Mouse (Mus musculus) stomach, embryonic 15.5 days (tissue): ENCODE measurements around the gene Mios. TPM values are rescaled to one million over a fixed set of nuclear protein-coding genes. Genes with fewer than 3 reads are reported as not detected.
A peak's percentile ranks its signal among the peaks of the same experiment; 100 is the strongest.

Source experiments
- ATAC-seq: fragments of 200-750 bp; cut with Nextera tagmentation; 2 replicates; pipeline ENCODE4 v1.8.0; 2017; ENCODE audit warnings: low read depth, moderate number of reproducible peaks, moderate TSS enrichment; ENCODE audit not compliant: insufficient read depth, low FRiP score
- H3K27ac ChIP-seq: fragments of 300-500 bp; sonication (generic); 2 replicates; pipeline ENCODE4 v1.5.1; 2015; ENCODE audit warnings: mild to moderate bottlenecking, inconsistent platforms
- H3K27me3 ChIP-seq: fragments of 300-500 bp; sonication (generic); replicated peaks from 2 replicates; pipeline ENCODE4 v1.6.1; 2015; ENCODE audit warnings: inconsistent platforms
- H3K36me3 ChIP-seq: fragments of 300-500 bp; sonication (generic); 2 replicates; pipeline ENCODE4 v1.6.1; 2015; ENCODE audit warnings: inconsistent platforms
- H3K4me1 ChIP-seq: fragments of 300-500 bp; sonication (generic); 2 replicates; pipeline ENCODE4 v1.6.1; 2015; ENCODE audit warnings: inconsistent platforms
- H3K4me2 ChIP-seq: fragments of 300-500 bp; sonication (generic); 2 replicates; pipeline ENCODE4 v1.6.1; 2015; ENCODE audit warnings: mild to moderate bottlenecking, inconsistent platforms
- H3K4me3 ChIP-seq: fragments of 300-500 bp; sonication (generic); replicated peaks from 2 replicates; pipeline ENCODE4 v1.5.1; 2015; ENCODE audit warnings: inconsistent platforms
- H3K9ac ChIP-seq: fragments of 300-500 bp; sonication (generic); 2 replicates; pipeline ENCODE4 v1.6.1; 2015; ENCODE audit warnings: inconsistent platforms
- H3K9me3 ChIP-seq: fragments of 300-500 bp; sonication (generic); 2 replicates; pipeline ENCODE4 v1.6.1; 2016; ENCODE audit warnings: inconsistent platforms
- WGBS: fragments of 180-500 bp; shearing (Covaris S2); methylation state at CpG from one replicate; pipeline ENCODE4 v1.1.7; 2015; 5-methylcytosine and 5-hydroxymethylcytosine counted together
- polyA plus RNA-seq: library from polyadenylated mRNA; unstranded; fragments of >200 nt; fragmentation: Nextera tagmentation; extraction: Ambion mirVana; gene quantifications from 2 replicates; pipeline ENCODE4 v1.2.1, GENCODE M21; 2015

Gene Mios
- polyA plus RNA-seq, 1 experiment from 2014 or later = 23.3 TPM

GRCm38 (mm10) chr6:8210661-8211060, 1.6 kb downstream of the Mios start:
- Histone ChIP-seq H3K27ac (no peak overlapping the region), H3K9ac (no peak overlapping the region), H3K4me3 (no peak overlapping the region; the same call in 1 of the 2 replicates), H3K27me3 (no peaks in the 10 kb centered on the region), H3K9me3 (no peaks in the 10 kb centered on the region), H3K36me3 (peaks cover 8% of the 10 kb centered on the region; the same call in 1 of the 2 replicates), H3K4me1 (peaks cover 8% of the 10 kb centered on the region; the same call in 1 of the 2 replicates), H3K4me2 (peak overlapping the region; percentile 55; the same call in 1 of the 2 replicates)
- WGBS = 91% methylated on average over 3 of the region's 3 CpGs
- ATAC-seq = no peak

GRCm38 (mm10) chr6:8227035-8227434, 18.0 kb downstream of the Mios start:
- no peaks in the 10 kb centered on the region for H3K4me1 ChIP-seq
- no peak for ATAC-seq
- H3K4me3 ChIP-seq = no peak overlapping the region
- no peak overlapping the region for H3K27ac ChIP-seq
- H3K9ac ChIP-seq = no peak overlapping the region
- peaks cover 14% of the 10 kb centered on the region for H3K36me3 ChIP-seq
- no peaks in the 10 kb centered on the region for H3K27me3 ChIP-seq
- H3K4me2 ChIP-seq = no peak overlapping the region
- H3K9me3 ChIP-seq = no peaks in the 10 kb centered on the region
- WGBS = 79% methylated on average over 3 of the region's 3 CpGs

GRCm38 (mm10) chr6:8228596-8228995, 19.6 kb downstream of the Mios start:
- peaks cover 13% of the 10 kb centered on the region for H3K36me3 ChIP-seq
- no peak overlapping the region for H3K4me2 ChIP-seq
- no peak overlapping the region for H3K9ac ChIP-seq
- H3K27ac ChIP-seq = no peak overlapping the region
- H3K4me3 ChIP-seq = no peak overlapping the region
- no peaks in the 10 kb centered on the region for H3K9me3 ChIP-seq
- H3K27me3 ChIP-seq = no peaks in the 10 kb centered on the region
- ATAC-seq = no peak
- WGBS = 82% methylated on average over 3 of the region's 3 CpGs
- no peaks in the 10 kb centered on the region for H3K4me1 ChIP-seq

GRCm38 (mm10) chr6:8258316-8258715, 49.3 kb downstream of the Mios start:
- peak overlapping the region; percentile 83 for H3K4me3 ChIP-seq
- H3K36me3 ChIP-seq = 0 out of 2 replicates have a peak, but pooled peaks cover 3% of the 10 kb centered on the region
- ATAC-seq = no peak
- peak overlapping the region; percentile 48; the same call in 1 of the 2 replicates for H3K27ac ChIP-seq
- H3K27me3 ChIP-seq = no peaks in the 10 kb centered on the region
- H3K4me2 ChIP-seq = peak overlapping the region; percentile 54
- WGBS = 7% methylated on average over 6 of the region's 6 CpGs
- H3K9ac ChIP-seq = peak overlapping the region; percentile 42; the same call in 1 of the 2 replicates
- H3K4me1 ChIP-seq = no peaks in the 10 kb centered on the region
- H3K9me3 ChIP-seq = no peaks in the 10 kb centered on the region

- under 1% methylated on average over 64 of the region's 64 CpGs for WGBS
- ATAC-seq = peak; percentile 100
- H3K27me3 ChIP-seq = no peaks in the 10 kb centered on the region
- H3K36me3 ChIP-seq = no peaks in the 10 kb centered on the region
- H3K4me2 ChIP-seq = peak within 1 kb of the TSS; percentile 95
- H3K9ac ChIP-seq = peak within 1 kb of the TSS; percentile 51
- no peaks in the 10 kb centered on the region for H3K9me3 ChIP-seq
- no peaks in the 10 kb centered on the region for H3K4me1 ChIP-seq
- H3K27ac ChIP-seq = peak within 1 kb of the TSS; percentile 80
- peak within 1 kb of the TSS; percentile 83 for H3K4me3 ChIP-seq
These were observed 50.1 kb downstream of the Mios start, which contains the start of the genes Rpa3, Umad1 and Gm45062 for GRCm38 (mm10) chr6:8259004-8259666. Gene Rpa3 (minus strand): TSS chr6:8259173. Gene Umad1 (plus strand): TSS chr6:8259288. Gene Gm45062 (plus strand): TSS chr6:8259450.

- Histone ChIP-seq H3K4me2 (peak overlapping the region; percentile 95), H3K4me1 (no peaks in the 10 kb centered on the region), H3K9ac (peak overlapping the region; percentile 51), H3K27me3 (no peaks in the 10 kb centered on the region), H3K27ac (peak overlapping the region; percentile 80), H3K9me3 (no peaks in the 10 kb centered on the region), H3K4me3 (peak overlapping the region; percentile 83), H3K36me3 (no peaks in the 10 kb centered on the region)
- WGBS = 0% methylated on average over 8 of the region's 8 CpGs
- ATAC-seq = no peak; the same call in 1 of the 2 replicates
These were observed 50.6 kb downstream of the Mios start for GRCm38 (mm10) chr6:8259667-8260044.

GRCm38 (mm10) chr6:8271047-8271446, 62.0 kb downstream of the Mios start:
- Histone ChIP-seq H3K9me3 (no peaks in the 10 kb centered on the region), H3K4me3 (no peak overlapping the region), H3K27me3 (no peaks in the 10 kb centered on the region), H3K27ac (no peak overlapping the region), H3K4me1 (peaks cover 7% of the 10 kb centered on the region; the same call in 1 of the 2 replicates), H3K36me3 (no peaks in the 10 kb centered on the region), H3K9ac (no peak overlapping the region), H3K4me2 (no peak overlapping the region)
- peak; percentile 66; the same call in 1 of the 2 replicates for ATAC-seq
- 72% methylated on average over 3 of the region's 3 CpGs for WGBS

- peaks cover 4% of the 10 kb centered on the region; the same call in 1 of the 2 replicates for H3K4me1 ChIP-seq
- ATAC-seq = no peak
- no peaks in the 10 kb centered on the region for H3K36me3 ChIP-seq
- no peak overlapping the region for H3K4me2 ChIP-seq
- no peaks in the 10 kb centered on the region for H3K9me3 ChIP-seq
- WGBS = 36% methylated on average over 6 of the region's 6 CpGs
- no peak overlapping the region for H3K27ac ChIP-seq
- H3K27me3 ChIP-seq = no peaks in the 10 kb centered on the region
- no peak overlapping the region for H3K4me3 ChIP-seq
- H3K9ac ChIP-seq = no peak overlapping the region
These were observed 65.5 kb downstream of the Mios start for GRCm38 (mm10) chr6:8274387-8275054.

- Histone ChIP-seq H3K4me2 (no peak overlapping the region), H3K36me3 (no peaks in the 10 kb centered on the region), H3K27me3 (no peaks in the 10 kb centered on the region), H3K4me3 (no peak overlapping the region), H3K4me1 (no peaks in the 10 kb centered on the region), H3K27ac (no peak overlapping the region), H3K9me3 (no peaks in the 10 kb centered on the region), H3K9ac (no peak overlapping the region)
- no peak for ATAC-seq
- 19% methylated on average over 1 of the region's 1 CpGs for WGBS
These were observed 66.1 kb downstream of the Mios start for GRCm38 (mm10) chr6:8275098-8275497.

- Histone ChIP-seq H3K27ac (no peak overlapping the region), H3K27me3 (no peaks in the 10 kb centered on the region), H3K4me2 (no peak overlapping the region), H3K4me1 (no peaks in the 10 kb centered on the region), H3K9ac (no peak overlapping the region), H3K9me3 (no peaks in the 10 kb centered on the region), H3K36me3 (no peaks in the 10 kb centered on the region), H3K4me3 (no peak overlapping the region)
- 57% methylated on average over 4 of the region's 4 CpGs for WGBS
- peak; percentile 70 for ATAC-seq
These were observed 67.4 kb downstream of the Mios start for GRCm38 (mm10) chr6:8276431-8276830.

GRCm38 (mm10) chr6:8278426-8279002, 69.5 kb downstream of the Mios start:
- Histone ChIP-seq H3K36me3 (no peaks in the 10 kb centered on the region), H3K4me1 (no peaks in the 10 kb centered on the region), H3K9me3 (no peaks in the 10 kb centered on the region), H3K27ac (no peak overlapping the region), H3K27me3 (no peaks in the 10 kb centered on the region), H3K4me3 (no peak overlapping the region), H3K4me2 (no peak overlapping the region), H3K9ac (no peak overlapping the region)
- no peak for ATAC-seq
- WGBS = 75% methylated on average over 5 of the region's 5 CpGs

- Histone ChIP-seq H3K9me3 (no peaks in the 10 kb centered on the region), H3K4me1 (no peaks in the 10 kb centered on the region), H3K36me3 (no peaks in the 10 kb centered on the region), H3K4me2 (no peak overlapping the region), H3K27me3 (no peaks in the 10 kb centered on the region), H3K9ac (no peak overlapping the region), H3K27ac (no peak overlapping the region), H3K4me3 (no peak overlapping the region)
- WGBS = 80% methylated on average over 4 of the region's 4 CpGs
- ATAC-seq = no peak
These were observed 74.2 kb downstream of the Mios start for GRCm38 (mm10) chr6:8283255-8283654.
